Mouse (Mus musculus): Measurements from ENCODE around the gene Slc6a2.

GRCm38 (mm10) chr8:93012226-93012625 is 52.3 kb downstream of the Slc6a2 start:
- TF ChIP-seq POLR2A (IDR thresholded peaks at IDR 0.05; ENCODE audit: low read depth, low read length) (no peak), CTCF (conservative IDR thresholded peaks at IDR 0.05; ENCODE audit: insufficient read depth, insufficient read length, low read depth, low read length) (peak; percentile 26; the same call in 1 of the 2 replicates)

All from kidney, adult 2 months (tissue).